Mouse (Mus musculus) heart, embryonic 15.5 days (tissue): ENCODE data around the gene Smc2. TPM values are rescaled to one million over a fixed set of nuclear protein-coding genes. Genes with fewer than 3 reads are reported as not detected.
"Not testable (repeated sequence)": the region's sequence is repeated elsewhere in the genome, so short reads cannot be mapped to it uniquely, and the experiment has no call there.

Source experiments
- ATAC-seq: fragments of 200-750 bp; cut with Nextera tagmentation; replicated peaks from 2 replicates; pipeline ENCODE4 v1.8.0; 2017; ENCODE audit warnings: low read depth, moderate TSS enrichment; ENCODE audit not compliant: insufficient number of reproducible peaks, insufficient read depth, low FRiP score
- H3K27ac ChIP-seq: fragments of 300-500 bp; sonication (generic); 2 replicates; pipeline ENCODE4 v1.5.1; 2015; ENCODE audit warnings: mild to moderate bottlenecking, inconsistent platforms
- H3K27me3 ChIP-seq: fragments of 300-500 bp; sonication (generic); 2 replicates; pipeline ENCODE4 v1.6.1; 2015; ENCODE audit warnings: inconsistent platforms
- H3K36me3 ChIP-seq: fragments of 300-500 bp; sonication (generic); 2 replicates; pipeline ENCODE4 v1.6.1; 2015; ENCODE audit warnings: mild to moderate bottlenecking, inconsistent platforms
- H3K4me1 ChIP-seq: fragments of 300-500 bp; sonication (generic); replicated peaks from 2 replicates; pipeline ENCODE4 v1.6.1; 2015; ENCODE audit warnings: inconsistent platforms
- H3K4me2 ChIP-seq: fragments of 300-500 bp; sonication (generic); 2 replicates; pipeline ENCODE4 v1.6.1; 2015; ENCODE audit warnings: inconsistent platforms, mild to moderate bottlenecking, moderate library complexity
- H3K4me3 ChIP-seq: fragments of 300-500 bp; sonication (generic); 2 replicates; pipeline ENCODE4 v1.5.1; 2015; ENCODE audit warnings: mild to moderate bottlenecking, inconsistent platforms
- H3K9ac ChIP-seq: fragments of 300-500 bp; sonication (generic); 2 replicates; pipeline ENCODE4 v1.6.1; 2015; ENCODE audit warnings: mild to moderate bottlenecking, inconsistent platforms
- H3K9me3 ChIP-seq: fragments of 300-500 bp; sonication (generic); replicated peaks from 2 replicates; pipeline ENCODE4 v1.6.1; 2016; ENCODE audit warnings: inconsistent platforms
- WGBS: fragments of 180-500 bp; shearing (Covaris S2); methylation state at CpG from one replicate; pipeline ENCODE4 v1.1.7; 2015; ENCODE audit warnings: mixed read lengths; 5-methylcytosine and 5-hydroxymethylcytosine counted together
- polyA plus RNA-seq: library from polyadenylated mRNA; unstranded; fragments of >200 nt; fragmentation: Nextera tagmentation; extraction: Ambion mirVana; gene quantifications from 2 replicates; pipeline ENCODE4 v1.2.1, GENCODE M21; 2015

The Smc2 gene
- 104 and 119 TPM in 2 replicates for polyA plus RNA-seq

DNA sequence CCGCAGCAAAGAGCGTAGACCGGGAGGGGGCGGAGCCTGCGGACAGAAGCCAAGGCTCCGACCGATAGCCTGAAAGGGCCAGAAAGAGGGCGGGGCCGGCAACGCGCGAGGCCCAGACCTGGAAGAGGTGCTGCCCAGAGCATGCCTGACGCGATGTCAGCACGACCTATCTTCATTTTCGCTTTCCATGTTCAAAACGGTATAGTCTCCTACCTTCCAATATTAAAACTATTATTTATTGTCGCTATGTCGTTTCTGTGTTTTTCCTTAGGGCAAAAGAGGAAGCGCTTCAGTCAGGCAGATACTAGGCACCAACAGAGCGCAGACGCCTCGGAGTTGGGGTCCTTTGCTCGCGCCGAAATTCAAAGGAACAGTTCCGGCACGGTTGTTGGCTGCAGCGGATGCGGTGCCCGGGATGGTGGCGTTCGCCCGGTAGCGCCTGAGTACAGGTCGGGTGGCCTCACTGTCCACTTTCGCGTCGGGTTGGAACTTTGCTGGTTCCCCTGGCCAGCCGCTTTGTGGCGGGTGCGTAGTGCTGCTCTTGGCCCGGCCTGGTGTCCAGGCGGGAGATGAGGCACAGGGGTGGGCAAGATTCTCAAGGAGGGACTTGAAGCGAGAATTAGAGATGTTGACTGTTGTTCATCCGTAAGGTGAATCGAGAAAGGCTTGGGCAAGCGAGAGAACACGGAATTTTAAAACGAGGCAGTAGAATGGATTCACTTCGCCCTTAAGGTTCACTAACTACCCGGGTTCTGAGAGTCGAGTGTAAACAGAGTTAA lies at the start of gene Smc2:
Gene Smc2 (plus strand): TSS at position 358 of the 779 bp plus-strand sequence.
- H3K36me3 ChIP-seq: peaks cover 21% of the 10 kb centered on the region
- peak within 1 kb of the TSS; percentile 86 for H3K27ac ChIP-seq
- H3K4me1 ChIP-seq: peaks cover 9% of the 10 kb centered on the region
- H3K27me3 ChIP-seq: no peaks in the 10 kb centered on the region
- peak within 1 kb of the TSS; percentile 97 for H3K4me3 ChIP-seq
- under 1% methylated on average over 53 of the region's 53 CpGs for WGBS
- peak within 1 kb of the TSS; percentile 86 for H3K4me2 ChIP-seq
- peak within 1 kb of the TSS; percentile 84 for H3K9ac ChIP-seq
- ATAC-seq: peak; percentile 99
- H3K9me3 ChIP-seq: no peaks in the 10 kb centered on the region

DNA sequence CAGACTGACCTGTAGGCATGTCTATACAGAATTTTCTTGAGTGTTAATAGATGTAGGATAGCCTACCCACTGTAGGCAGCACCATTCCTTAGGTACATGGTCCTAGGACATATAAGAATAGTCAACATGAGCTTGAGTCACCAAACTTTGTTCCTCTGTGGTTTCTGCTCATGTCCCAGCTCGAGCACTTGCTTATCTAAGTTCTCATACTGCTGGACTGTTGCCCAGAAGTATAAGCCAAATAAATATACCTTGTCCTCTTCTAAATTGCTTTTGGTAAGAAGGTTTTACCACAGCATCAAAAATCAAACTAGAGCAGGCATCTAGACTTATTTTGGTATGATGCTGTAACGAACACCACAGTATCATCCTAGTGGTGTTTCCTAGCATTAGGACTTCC lies 27.5 kb upstream of the Smc2 start:
- no peak overlapping the region for H3K9ac ChIP-seq
- 60% methylated on average over 2 of the region's 2 CpGs for WGBS
- no peaks in the 10 kb centered on the region for H3K36me3 ChIP-seq
- H3K27me3 ChIP-seq: no peaks in the 10 kb centered on the region
- H3K4me2 ChIP-seq: no peak overlapping the region
- no peak overlapping the region for H3K4me3 ChIP-seq
- H3K9me3 ChIP-seq: no peaks in the 10 kb centered on the region
- ATAC-seq: no peak
- no peak overlapping the region for H3K27ac ChIP-seq
- no peaks in the 10 kb centered on the region for H3K4me1 ChIP-seq

DNA sequence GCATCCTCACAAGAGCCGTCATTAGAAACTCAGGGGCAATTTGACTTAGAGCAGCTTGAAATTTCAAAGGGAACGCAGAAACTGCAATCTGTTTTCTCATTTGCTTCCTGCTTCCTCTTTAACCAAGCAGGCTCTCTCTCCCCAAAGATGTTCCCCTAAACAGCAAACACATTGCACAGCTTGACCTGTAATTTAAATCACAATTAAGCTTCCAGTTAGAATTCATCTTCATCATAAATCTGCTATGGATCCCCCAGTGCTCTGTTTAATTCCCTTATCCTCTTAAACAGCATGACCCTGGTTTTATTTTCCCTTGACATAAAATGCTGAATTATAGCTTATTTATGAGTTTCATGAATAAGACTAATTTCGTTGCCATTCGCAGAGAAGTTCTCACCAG lies 15.4 kb upstream of the Smc2 start:
- Histone ChIP-seq H3K36me3 (no peaks in the 10 kb centered on the region), H3K4me1 (no peaks in the 10 kb centered on the region), H3K9ac (no peak overlapping the region), H3K27ac (no peak overlapping the region), H3K27me3 (no peaks in the 10 kb centered on the region), H3K4me2 (no peak overlapping the region), H3K9me3 (no peaks in the 10 kb centered on the region), H3K4me3 (no peak overlapping the region)
- ATAC-seq: no peak
- 64% methylated on average over 4 of the region's 4 CpGs for WGBS

DNA sequence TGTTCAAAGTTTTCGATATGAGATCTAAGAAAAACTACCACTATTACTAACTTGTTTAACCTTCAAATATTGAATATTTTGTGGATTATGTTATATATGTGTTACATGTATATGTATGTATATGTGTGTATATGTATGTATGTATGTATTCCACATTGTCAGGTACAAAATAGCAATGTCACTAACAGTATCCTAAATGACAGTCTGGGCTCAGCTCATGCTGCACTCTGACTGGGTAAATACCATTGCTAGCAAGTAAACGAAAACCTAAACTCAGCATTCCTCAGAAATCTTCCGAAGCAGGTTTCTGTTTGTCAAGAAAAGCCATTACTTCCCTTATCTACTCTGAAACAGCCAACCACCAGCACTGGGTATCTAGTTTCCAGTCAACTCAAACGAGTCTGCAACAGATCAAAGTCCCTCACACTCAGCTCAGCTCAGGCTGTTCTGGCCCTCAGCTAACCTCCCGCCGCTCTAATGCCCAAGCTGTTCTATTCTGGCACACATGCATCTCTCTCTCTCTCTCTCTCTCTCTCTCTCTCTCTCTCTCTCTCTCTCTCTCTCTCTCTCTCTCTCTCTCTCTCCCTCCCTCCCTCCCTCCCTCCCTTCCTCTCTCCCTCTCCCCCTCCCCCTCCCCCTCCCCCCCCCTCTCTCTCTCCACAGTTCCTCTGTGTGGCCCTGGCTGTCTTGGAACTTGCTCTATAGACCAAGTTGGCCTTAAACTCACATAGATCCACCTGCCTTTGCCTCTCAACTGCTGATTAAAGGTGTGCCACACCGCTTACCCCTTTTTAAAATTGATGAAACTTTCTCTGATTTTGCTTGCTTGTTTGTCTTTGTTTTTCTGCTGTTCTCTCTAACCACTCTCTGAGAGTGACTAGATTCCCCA lies 9.5 kb upstream of the Smc2 start:
- Histone ChIP-seq H3K27me3 (no peaks in the 10 kb centered on the region), H3K27ac (peak overlapping the region; percentile 34; the same call in 1 of the 2 replicates), H3K4me2 (peak overlapping the region; percentile 45), H3K4me3 (no peak overlapping the region), H3K9ac (no peak overlapping the region), H3K9me3 (no peaks in the 10 kb centered on the region), H3K36me3 (no peaks in the 10 kb centered on the region), H3K4me1 (peaks cover 4% of the 10 kb centered on the region; the same call in 1 of the 2 replicates)
- 28% methylated on average over 7 of the region's 7 CpGs for WGBS
- ATAC-seq: peak; percentile 77

DNA sequence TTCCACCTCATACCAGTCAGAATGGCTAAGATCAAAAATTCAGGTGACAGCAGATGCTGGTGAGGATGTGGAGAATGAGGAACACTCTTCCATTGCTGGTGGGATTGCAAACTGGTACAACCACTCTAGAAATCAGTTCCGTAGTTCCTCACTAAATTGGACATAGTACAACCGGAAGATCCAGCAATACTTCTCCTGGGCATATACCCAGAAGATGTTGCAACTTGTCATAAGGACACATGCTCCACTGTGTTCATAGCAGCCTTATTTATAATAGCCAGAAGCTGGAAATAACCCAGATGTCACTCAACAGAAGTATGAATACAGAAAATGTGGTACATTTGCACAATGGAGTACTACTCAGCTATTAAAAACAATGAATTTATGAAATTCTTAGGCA lies 3.5 kb upstream of the Smc2 start:
- H3K27ac ChIP-seq, H3K4me2 ChIP-seq, ATAC-seq, H3K4me3 ChIP-seq, H3K27me3 ChIP-seq, H3K9ac ChIP-seq, H3K9me3 ChIP-seq, H3K36me3 ChIP-seq, H3K4me1 ChIP-seq: not testable (repeated sequence)
- WGBS: 95% methylated on average over 2 of the region's 2 CpGs

DNA sequence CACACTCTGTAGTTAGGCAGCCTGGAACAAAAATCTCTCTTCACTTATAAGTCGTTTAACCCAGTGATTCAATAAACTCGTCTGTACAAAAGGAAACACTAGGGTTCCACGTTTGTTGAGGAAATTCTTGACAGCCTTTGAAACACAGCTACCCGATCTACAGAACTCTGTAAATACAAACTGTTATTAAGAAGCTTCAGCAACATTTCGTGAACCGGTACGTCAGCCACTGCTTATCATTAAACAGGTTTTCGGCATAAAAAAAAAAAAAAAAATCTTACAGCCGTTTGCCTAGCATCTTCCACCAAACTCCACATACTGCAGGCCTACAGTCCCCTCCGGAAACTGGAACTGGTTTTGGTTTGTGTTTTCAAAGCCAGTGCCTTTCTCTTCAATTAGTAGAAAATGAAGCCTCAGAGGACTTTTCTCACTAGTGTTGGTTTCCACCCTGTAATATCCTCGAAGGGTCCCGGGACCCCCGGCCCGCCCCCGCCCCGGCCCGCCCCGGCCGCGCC lies 615 bp upstream of the Smc2 start:
- H3K4me1 ChIP-seq: peaks cover 9% of the 10 kb centered on the region
- no peak for ATAC-seq

DNA sequence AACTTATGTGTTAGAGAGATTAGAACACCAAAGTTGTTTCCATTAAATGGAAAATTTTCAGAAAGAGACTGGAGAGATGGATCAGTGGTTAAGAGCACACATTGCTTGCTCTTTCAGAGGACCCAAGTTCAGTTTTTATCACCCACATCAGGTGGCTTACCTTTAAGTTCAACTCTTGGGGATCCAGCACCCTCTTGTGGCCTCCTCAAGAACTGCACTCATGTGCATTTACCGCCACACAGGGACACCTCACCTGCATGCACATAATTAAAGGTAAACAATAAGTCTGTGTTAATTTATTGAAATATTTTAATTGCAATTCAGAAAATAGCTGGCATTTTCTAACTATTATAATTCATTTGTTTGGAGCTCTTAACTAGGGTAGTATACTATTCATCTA lies 20.7 kb downstream of the Smc2 start:
- WGBS: 93% methylated on average over 1 of the region's 1 CpGs
- H3K36me3 ChIP-seq: peaks cover 33% of the 10 kb centered on the region

More for the DNA sequence above, 615 bp upstream of the Smc2 start:
- H3K4me2 ChIP-seq: peak overlapping the region; percentile 56
- H3K9ac ChIP-seq: peak overlapping the region; percentile 84
- H3K27me3 ChIP-seq: no peaks in the 10 kb centered on the region
- H3K36me3 ChIP-seq: peaks cover 15% of the 10 kb centered on the region
- H3K27ac ChIP-seq: peak overlapping the region; percentile 86
- H3K9me3 ChIP-seq: no peaks in the 10 kb centered on the region
- WGBS: 2% methylated on average over 20 of the region's 20 CpGs
- peak overlapping the region; percentile 97 for H3K4me3 ChIP-seq

DNA sequence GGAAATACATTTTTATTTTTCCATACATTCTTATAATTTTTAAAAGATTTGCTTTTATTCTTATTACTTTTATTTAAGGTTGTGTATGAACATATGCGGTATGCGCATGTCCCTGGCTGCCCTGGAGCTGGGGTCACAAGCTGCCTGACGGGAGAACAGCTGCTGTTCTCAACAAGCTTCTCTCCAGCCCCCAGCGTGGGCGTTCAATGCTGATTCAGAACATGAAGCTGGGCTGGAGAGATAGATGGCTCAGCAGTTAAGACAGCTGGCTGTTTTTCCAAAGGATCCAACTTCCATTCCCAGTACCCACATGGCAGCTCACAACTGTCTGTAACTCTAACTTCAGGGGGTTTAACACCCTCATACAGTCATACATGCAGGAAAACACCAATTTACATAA lies 22.3 kb downstream of the Smc2 start:
- H3K4me3 ChIP-seq: no peak overlapping the region
- H3K27me3 ChIP-seq: no peaks in the 10 kb centered on the region
- no peak overlapping the region for H3K27ac ChIP-seq
- no peaks in the 10 kb centered on the region for H3K9me3 ChIP-seq
- ATAC-seq: no peak
- H3K9ac ChIP-seq: no peak overlapping the region
- 85% methylated on average over 5 of the region's 5 CpGs for WGBS
- H3K4me1 ChIP-seq: no peaks in the 10 kb centered on the region
- H3K4me2 ChIP-seq: no peak overlapping the region
- H3K36me3 ChIP-seq: peaks cover 39% of the 10 kb centered on the region

More for the DNA sequence above, 20.7 kb downstream of the Smc2 start:
- no peaks in the 10 kb centered on the region for H3K9me3 ChIP-seq
- H3K4me1 ChIP-seq: no peaks in the 10 kb centered on the region
- H3K9ac ChIP-seq: no peak overlapping the region
- ATAC-seq: no peak
- H3K27ac ChIP-seq: no peak overlapping the region
- no peaks in the 10 kb centered on the region for H3K27me3 ChIP-seq
- H3K4me3 ChIP-seq: no peak overlapping the region
- no peak overlapping the region for H3K4me2 ChIP-seq

DNA sequence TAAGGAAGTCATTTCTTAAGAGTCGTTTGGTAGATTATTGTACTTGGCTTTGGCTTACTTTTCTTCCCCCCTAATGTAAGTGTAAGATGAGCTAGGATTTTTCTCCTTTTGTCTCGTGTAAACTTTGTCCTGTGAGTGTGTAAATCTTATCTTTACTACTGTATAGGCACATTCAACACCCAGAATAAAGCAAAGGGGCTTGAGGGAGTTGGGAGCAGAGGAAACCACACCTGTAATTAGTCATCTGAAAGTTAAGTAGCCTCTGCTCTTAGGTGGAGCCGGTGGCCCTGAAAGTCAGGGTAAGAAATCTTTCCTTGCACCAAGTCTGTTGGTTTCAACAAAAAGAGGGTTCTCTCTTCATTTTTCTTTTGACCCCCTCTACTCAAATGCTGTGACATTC lies 34.4 kb downstream of the Smc2 start:
- Histone ChIP-seq H3K4me1 (no peaks in the 10 kb centered on the region), H3K36me3 (peaks cover 54% of the 10 kb centered on the region), H3K27me3 (no peaks in the 10 kb centered on the region), H3K4me3 (no peak overlapping the region), H3K9me3 (no peaks in the 10 kb centered on the region), H3K9ac (no peak overlapping the region), H3K4me2 (no peak overlapping the region), H3K27ac (no peak overlapping the region)
- ATAC-seq: no peak
- WGBS: 83% methylated on average over 3 of the region's 3 CpGs

DNA sequence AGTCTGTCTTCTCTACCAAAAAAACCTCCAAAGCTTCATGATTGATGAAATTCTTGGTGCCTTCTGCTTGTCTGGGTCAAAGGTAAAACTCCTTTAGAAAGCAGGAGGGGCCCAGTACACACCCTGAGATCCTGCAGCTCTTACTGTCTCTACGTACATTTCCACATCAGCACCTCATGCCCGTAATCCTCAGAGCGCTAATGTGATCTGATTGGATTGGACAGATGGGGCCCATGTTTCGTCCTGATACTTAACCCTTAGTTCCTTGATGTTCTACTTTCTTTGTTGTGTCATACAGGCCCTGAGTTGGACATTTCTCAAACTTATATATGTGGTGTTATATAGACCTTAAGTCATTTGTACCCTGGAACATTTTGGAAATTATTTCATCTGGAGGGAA lies 48.4 kb downstream of the Smc2 start:
- no peak for ATAC-seq
- H3K27ac ChIP-seq: no peak overlapping the region
- WGBS: 93% methylated on average over 4 of the region's 4 CpGs

DNA sequence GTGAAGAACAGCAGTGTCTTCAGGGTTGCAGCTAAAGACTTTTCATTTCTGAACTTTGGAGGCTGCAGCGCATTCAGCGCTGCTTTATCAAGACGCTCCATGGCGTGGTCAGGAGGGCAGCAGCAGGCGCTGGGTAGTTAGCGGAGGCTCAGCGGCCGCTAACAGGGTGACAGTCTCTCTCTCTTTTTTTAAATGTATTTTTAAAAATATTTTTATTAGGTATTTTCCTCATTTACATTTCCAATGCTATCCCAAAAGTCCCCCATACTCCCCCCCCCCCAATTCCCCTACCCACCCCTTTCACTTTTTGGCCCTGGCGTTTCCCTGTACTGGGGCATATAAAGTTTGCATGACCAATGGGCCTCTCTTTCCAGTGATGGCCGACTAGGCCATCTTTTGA lies 58.1 kb downstream of the Smc2 start, which contains the start of gene Vma21-ps:
Gene Vma21-ps (minus strand): TSS at position 101 of the 400 bp plus-strand sequence.
- H3K4me1 ChIP-seq, H3K4me3 ChIP-seq, H3K9ac ChIP-seq, H3K36me3 ChIP-seq, H3K9me3 ChIP-seq, H3K27ac ChIP-seq, ATAC-seq, H3K27me3 ChIP-seq, H3K4me2 ChIP-seq: not testable (repeated sequence)
- 91% methylated on average over 10 of the region's 10 CpGs for WGBS

More for the DNA sequence above, 48.4 kb downstream of the Smc2 start:
- no peak overlapping the region for H3K4me2 ChIP-seq
- no peaks in the 10 kb centered on the region for H3K4me1 ChIP-seq
- H3K4me3 ChIP-seq: no peak overlapping the region
- H3K9me3 ChIP-seq: no peaks in the 10 kb centered on the region
- no peaks in the 10 kb centered on the region for H3K27me3 ChIP-seq
- H3K9ac ChIP-seq: no peak overlapping the region
- peaks cover 25% of the 10 kb centered on the region for H3K36me3 ChIP-seq
